Mouse (Mus musculus): ENCODE results near the gene Pfkfb1. TPM values are rescaled to one million over a fixed set of nuclear protein-coding genes. Genes with fewer than 3 reads are reported as not detected.
A peak's percentile ranks its signal among the peaks of the same experiment; 100 is the strongest.

Pfkfb1 gene
- polyA plus RNA-seq (2012; rRNA removed) = 3.0 and 3.7 TPM in 2 replicates

- TF ChIP-seq CTCF (IDR thresholded peaks at IDR 0.05; ENCODE audit: insufficient read depth, low read length) (peak; percentile 24; the same call in 1 of the 2 replicates), POLR2A (IDR thresholded peaks at IDR 0.05; ENCODE audit: borderline replicate concordance, extremely low read depth, low read depth, low read length) (peak; percentile 54; the same call in 1 of the 2 replicates)
- H3K4me3 ChIP-seq (replicated peaks; ENCODE audit: extremely low read depth, low read depth, low read length) = peak within 1 kb of the TSS; percentile 98
- peak; percentile 67 for DNase-seq
- WGBS = 32% methylated on average over 35 of the region's 35 CpGs
- no peaks in the 10 kb centered on the region; the same call in 1 of the 2 replicates for H3K4me1 ChIP-seq (ENCODE audit: control insufficient read depth, insufficient read depth, low read length)
Measured at GRCm38 (mm10) chrX:150588023-150588764, at the start of gene Pfkfb1. Gene Pfkfb1, plus strand, starts transcription at chrX:150588229.

- TF ChIP-seq CTCF (IDR thresholded peaks at IDR 0.05; ENCODE audit: insufficient read depth, low read length) (no peak), POLR2A (IDR thresholded peaks at IDR 0.05; ENCODE audit: borderline replicate concordance, extremely low read depth, low read depth, low read length) (no peak)
- Histone ChIP-seq H3K4me3 (replicated peaks; ENCODE audit: extremely low read depth, low read depth, low read length) (no peak overlapping the region), H3K4me1 (ENCODE audit: control insufficient read depth, insufficient read depth, low read length) (no peaks in the 10 kb centered on the region)
- 75% methylated on average over 2 of the region's 2 CpGs for WGBS
- DNase-seq = no peak
Measured at GRCm38 (mm10) chrX:150540111-150540510, 47.9 kb upstream of the Pfkfb1 start.

- Histone ChIP-seq H3K4me3 (replicated peaks; ENCODE audit: extremely low read depth, low read depth, low read length) (no peak overlapping the region), H3K4me1 (ENCODE audit: control insufficient read depth, insufficient read depth, low read length) (no peaks in the 10 kb centered on the region)
- no peak for DNase-seq
- TF ChIP-seq POLR2A (IDR thresholded peaks at IDR 0.05; ENCODE audit: borderline replicate concordance, extremely low read depth, low read depth, low read length) = no peak
- TF ChIP-seq CTCF (IDR thresholded peaks at IDR 0.05; ENCODE audit: insufficient read depth, low read length) = no peak
Measured at GRCm38 (mm10) chrX:150541684-150542083, 46.3 kb upstream of the Pfkfb1 start.

- H3K4me1 ChIP-seq (ENCODE audit: control insufficient read depth, insufficient read depth, low read length) = no peaks in the 10 kb centered on the region
- TF ChIP-seq CTCF (IDR thresholded peaks at IDR 0.05; ENCODE audit: insufficient read depth, low read length) = no peak
- TF ChIP-seq POLR2A (IDR thresholded peaks at IDR 0.05; ENCODE audit: borderline replicate concordance, extremely low read depth, low read depth, low read length) = no peak
- WGBS = 44% methylated on average over 5 of the region's 5 CpGs
- H3K4me3 ChIP-seq (replicated peaks; ENCODE audit: extremely low read depth, low read depth, low read length) = no peak within 1 kb of the TSS
- DNase-seq = no peak
Measured at GRCm38 (mm10) chrX:150547239-150547638, 40.8 kb upstream of the Pfkfb1 start, which contains the start of gene Alas2. Gene Alas2, plus strand, starts transcription at chrX:150547375.

- Histone ChIP-seq H3K4me3 (replicated peaks; ENCODE audit: extremely low read depth, low read depth, low read length) (no peak overlapping the region), H3K4me1 (ENCODE audit: control insufficient read depth, insufficient read depth, low read length) (no peaks in the 10 kb centered on the region)
- 72% methylated on average over 3 of the region's 3 CpGs for WGBS
- TF ChIP-seq CTCF (IDR thresholded peaks at IDR 0.05; ENCODE audit: insufficient read depth, low read length) (no peak), POLR2A (IDR thresholded peaks at IDR 0.05; ENCODE audit: borderline replicate concordance, extremely low read depth, low read depth, low read length) (no peak)
- no peak for DNase-seq
Measured at GRCm38 (mm10) chrX:150549639-150550038, 38.4 kb upstream of the Pfkfb1 start.

- 81% methylated on average over 2 of the region's 2 CpGs for WGBS
- no peak for DNase-seq
- Histone ChIP-seq H3K4me1 (ENCODE audit: control insufficient read depth, insufficient read depth, low read length) (no peaks in the 10 kb centered on the region), H3K4me3 (replicated peaks; ENCODE audit: extremely low read depth, low read depth, low read length) (no peak overlapping the region)
- TF ChIP-seq POLR2A (IDR thresholded peaks at IDR 0.05; ENCODE audit: borderline replicate concordance, extremely low read depth, low read depth, low read length) (no peak), CTCF (IDR thresholded peaks at IDR 0.05; ENCODE audit: insufficient read depth, low read length) (no peak)
Measured at GRCm38 (mm10) chrX:150551986-150552385, 36.0 kb upstream of the Pfkfb1 start.

- TF ChIP-seq CTCF (IDR thresholded peaks at IDR 0.05; ENCODE audit: insufficient read depth, low read length) (no peak), POLR2A (IDR thresholded peaks at IDR 0.05; ENCODE audit: borderline replicate concordance, extremely low read depth, low read depth, low read length) (no peak)
- Histone ChIP-seq H3K4me1 (ENCODE audit: control insufficient read depth, insufficient read depth, low read length) (no peaks in the 10 kb centered on the region), H3K4me3 (replicated peaks; ENCODE audit: extremely low read depth, low read depth, low read length) (no peak overlapping the region)
- DNase-seq = no peak
- 74% methylated on average over 3 of the region's 3 CpGs for WGBS
Measured at GRCm38 (mm10) chrX:150554032-150554431, 34.0 kb upstream of the Pfkfb1 start.

- H3K4me3 ChIP-seq (replicated peaks; ENCODE audit: extremely low read depth, low read depth, low read length) = no peak overlapping the region
- TF ChIP-seq CTCF (IDR thresholded peaks at IDR 0.05; ENCODE audit: insufficient read depth, low read length) = no peak
- no peak for TF ChIP-seq POLR2A (IDR thresholded peaks at IDR 0.05; ENCODE audit: borderline replicate concordance, extremely low read depth, low read depth, low read length)
- 84% methylated on average over 12 of the region's 12 CpGs for WGBS
- DNase-seq = no peak
- no peaks in the 10 kb centered on the region for H3K4me1 ChIP-seq (ENCODE audit: control insufficient read depth, insufficient read depth, low read length)
Measured at GRCm38 (mm10) chrX:150564644-150565357, 23.2 kb upstream of the Pfkfb1 start.

GRCm38 (mm10) chrX:150581921-150582320, 6.1 kb upstream of the Pfkfb1 start:
- Histone ChIP-seq H3K4me3 (replicated peaks; ENCODE audit: extremely low read depth, low read depth, low read length) (no peak overlapping the region), H3K4me1 (ENCODE audit: control insufficient read depth, insufficient read depth, low read length) (no peaks in the 10 kb centered on the region)
- no peak for DNase-seq
- TF ChIP-seq POLR2A (IDR thresholded peaks at IDR 0.05; ENCODE audit: borderline replicate concordance, extremely low read depth, low read depth, low read length) = no peak
- no peak for TF ChIP-seq CTCF (IDR thresholded peaks at IDR 0.05; ENCODE audit: insufficient read depth, low read length)
